Mouse (Mus musculus) MEL (cell line): ENCODE results near the gene AB124611. TPM values are rescaled to one million over a fixed set of nuclear protein-coding genes. Genes with fewer than 3 reads are reported as not detected.

Experiments
- DNase-seq: peaks from one replicate; pipeline ENCODE4 v3.0.0; 2011; ENCODE audit warnings: low read depth, low spot score
- H3K27ac ChIP-seq: 2 replicates; pipeline ENCODE4 v1.5.1; 2012; ENCODE audit warnings: low read depth, mild to moderate bottlenecking, control low read depth, low read length, moderate library complexity; ENCODE audit not compliant: control insufficient read depth
- H3K27me3 ChIP-seq, 2 experiments: fragments of 150-350 bp in 1 of 2; sonication (generic) in 1 of 2; 2 replicates each; pipeline ENCODE4 v1.6.1; 2012; ENCODE audit warnings: low read length in 2 of 2, mild to moderate bottlenecking in 2 of 2, improper control_type of control experiment in 1 of 2, moderate library complexity in 1 of 2; ENCODE audit not compliant: insufficient read depth in 2 of 2, control insufficient read depth in 1 of 2
- H3K36me3 ChIP-seq, 2 experiments: 2 replicates each; pipeline ENCODE4 v1.6.1; 2012 to 2014; ENCODE audit warnings: low read length in 2 of 2, improper control_type of control experiment in 1 of 2, inconsistent platforms in 1 of 2, mild to moderate bottlenecking in 1 of 2; ENCODE audit not compliant: insufficient read depth in 2 of 2, control insufficient read depth in 1 of 2
- H3K4me1 ChIP-seq, 2 experiments: fragments of 150-350 bp in 1 of 2; sonication (generic) in 1 of 2; 2 replicates each; pipeline ENCODE4 v1.6.1; 2012; ENCODE audit warnings: low read length in 2 of 2, improper control_type of control experiment in 1 of 2, mild to moderate bottlenecking in 1 of 2; ENCODE audit not compliant: insufficient read depth in 2 of 2, control insufficient read depth in 1 of 2
- H3K4me3 ChIP-seq, 2 experiments: fragments of 150-350 bp in 1 of 2; sonication (generic) in 1 of 2; 2 replicates each; pipeline ENCODE4 v1.5.1; 2012; ENCODE audit warnings: low read depth in 2 of 2, low read length in 2 of 2, mild to moderate bottlenecking in 2 of 2, moderate library complexity in 2 of 2, control low read depth in 1 of 2, improper control_type of control experiment in 1 of 2; ENCODE audit not compliant: control insufficient read depth in 1 of 2, insufficient read depth in 1 of 2
- H3K79me2 ChIP-seq: 2 replicates; pipeline ENCODE4 v1.6.1; 2012; ENCODE audit warnings: mild to moderate bottlenecking, low read length, moderate library complexity; ENCODE audit not compliant: control insufficient read depth, poor library complexity, insufficient read depth
- H3K9ac ChIP-seq: 2 replicates; pipeline ENCODE4 v1.6.1; 2012; ENCODE audit warnings: low read depth, mild to moderate bottlenecking, control low read depth, low read length, moderate library complexity; ENCODE audit not compliant: control insufficient read depth, poor library complexity, severe bottlenecking
- H3K9me3 ChIP-seq: fragments of 150-350 bp; sonication (generic); replicated peaks from 2 replicates; pipeline ENCODE4 v1.6.1; 2012; ENCODE audit warnings: mild to moderate bottlenecking, low read length, improper control_type of control experiment, moderate library complexity; ENCODE audit not compliant: insufficient read depth
- CTCF ChIP-seq, 3 experiments: IDR thresholded peaks in 2 of 3; conservative IDR thresholded peaks in 1 of 3; 2 replicates each; pipeline ENCODE4 v1.5.1; 2011 to 2012; ENCODE audit warnings: low read length in 3 of 3, low read depth in 2 of 3, mild to moderate bottlenecking in 2 of 3, improper control_type of control experiment in 1 of 3, inconsistent platforms in 1 of 3, mixed read lengths in 1 of 3, moderate library complexity in 1 of 3; ENCODE audit not compliant: control insufficient read depth in 1 of 3, insufficient read depth in 1 of 3, poor library complexity in 1 of 3, severe bottlenecking in 1 of 3
- E2F4 ChIP-seq: IDR thresholded peaks from 2 replicates; pipeline ENCODE4 v1.6.1; 2011; ENCODE audit warnings: low read depth, low read length, improper control_type of control experiment, borderline replicate concordance
- ELF1 ChIP-seq: IDR thresholded peaks from 2 replicates; pipeline ENCODE4 v1.6.1; 2014; ENCODE audit warnings: low read depth, mild to moderate bottlenecking, inconsistent platforms, low read length, improper control_type of control experiment, moderate library complexity
- EP300 ChIP-seq, 2 experiments: IDR thresholded peaks; 2 replicates each; pipeline ENCODE4 v1.6.1; 2011; ENCODE audit warnings: improper control_type of control experiment in 2 of 2, low read length in 2 of 2, low read depth in 1 of 2, mild to moderate bottlenecking in 1 of 2
- GABPA ChIP-seq: IDR thresholded peaks from 2 replicates; pipeline ENCODE4 v1.6.1; 2012; ENCODE audit warnings: low read depth, mild to moderate bottlenecking, inconsistent platforms, low read length, improper control_type of control experiment, moderate library complexity
- HCFC1 ChIP-seq: IDR thresholded peaks from 2 replicates; pipeline ENCODE4 v1.6.1; 2012; ENCODE audit warnings: low read depth, mild to moderate bottlenecking, inconsistent platforms, low read length, improper control_type of control experiment, moderate library complexity
- JUND ChIP-seq: IDR thresholded peaks from 2 replicates; pipeline ENCODE4 v1.6.1; 2011; ENCODE audit warnings: low read depth, mild to moderate bottlenecking, improper control_type of control experiment, low read length
- MAFK ChIP-seq: IDR thresholded peaks from 2 replicates; pipeline ENCODE4 v1.6.1; 2011; ENCODE audit warnings: low read depth, mild to moderate bottlenecking, low read length, improper control_type of control experiment, borderline replicate concordance
- MAX ChIP-seq: IDR thresholded peaks from 2 replicates; pipeline ENCODE4 v1.6.1; 2011; ENCODE audit warnings: low read length, improper control_type of control experiment
- MXI1 ChIP-seq: IDR thresholded peaks from 2 replicates; pipeline ENCODE4 v1.6.1; 2011; ENCODE audit warnings: mild to moderate bottlenecking, low read depth, low read length, improper control_type of control experiment
- MYC ChIP-seq: IDR thresholded peaks from 2 replicates; pipeline ENCODE4 v1.6.1; 2011; ENCODE audit warnings: low read depth, mild to moderate bottlenecking, low read length, improper control_type of control experiment, moderate library complexity
- NELFE ChIP-seq: IDR thresholded peaks from 2 replicates; pipeline ENCODE4 v1.6.1; 2011; ENCODE audit warnings: low read depth, low read length, improper control_type of control experiment
- POLR2A ChIP-seq, 2 experiments: IDR thresholded peaks; 2 replicates each; pipeline ENCODE4 v1.6.1; 2011 to 2012; ENCODE audit warnings: low read length in 2 of 2, mild to moderate bottlenecking in 2 of 2, control low read depth in 1 of 2, improper control_type of control experiment in 1 of 2, low read depth in 1 of 2, moderate library complexity in 1 of 2; ENCODE audit not compliant: control insufficient read depth in 1 of 2, insufficient read depth in 1 of 2, poor library complexity in 1 of 2
- POLR2AphosphoS2 ChIP-seq: IDR thresholded peaks from 2 replicates; pipeline ENCODE4 v1.6.1; 2011; ENCODE audit warnings: low read length, improper control_type of control experiment
- RCOR1 ChIP-seq: IDR thresholded peaks from 2 replicates; pipeline ENCODE4 v1.6.1; 2012; ENCODE audit warnings: low read depth, mild to moderate bottlenecking, inconsistent platforms, low read length, improper control_type of control experiment
- SIN3A ChIP-seq: IDR thresholded peaks from 2 replicates; pipeline ENCODE4 v1.6.1; 2012; ENCODE audit warnings: low read length, improper control_type of control experiment, inconsistent platforms
- SMC3 ChIP-seq: IDR thresholded peaks from 2 replicates; pipeline ENCODE4 v1.6.1; 2011; ENCODE audit warnings: low read depth, low read length, improper control_type of control experiment
- TAL1 ChIP-seq: IDR thresholded peaks from 2 replicates; pipeline ENCODE4 v1.6.1; 2012; ENCODE audit warnings: mild to moderate bottlenecking, inconsistent platforms, low read length, moderate library complexity, mixed read lengths
- TBP ChIP-seq: IDR thresholded peaks from 2 replicates; pipeline ENCODE4 v1.8.0; 2011; ENCODE audit warnings: low read depth, low read length, improper control_type of control experiment
- TCF12 ChIP-seq: IDR thresholded peaks from 2 replicates; pipeline ENCODE4 v1.6.1; 2014; ENCODE audit warnings: low read depth, mild to moderate bottlenecking, inconsistent platforms, low read length, improper control_type of control experiment, moderate library complexity
- UBTF ChIP-seq: IDR thresholded peaks from 2 replicates; pipeline ENCODE4 v1.6.1; 2012; ENCODE audit warnings: low read depth, mild to moderate bottlenecking, inconsistent platforms, low read length, improper control_type of control experiment, moderate library complexity, borderline replicate concordance; ENCODE audit not compliant: insufficient read depth
- USF2 ChIP-seq, 2 experiments: IDR thresholded peaks; 2 replicates each; pipeline ENCODE4 v1.6.1; 2011 to 2012; ENCODE audit warnings: improper control_type of control experiment in 2 of 2, low read length in 2 of 2, borderline replicate concordance in 1 of 2, inconsistent platforms in 1 of 2, low read depth in 1 of 2, mild to moderate bottlenecking in 1 of 2; ENCODE audit not compliant: insufficient read depth in 1 of 2
- polyA plus RNA-seq, 2 experiments: library from polyadenylated mRNA; stranded (reverse) in 1 of 2; unstranded in 1 of 2; fragments of >175 nt in 1 of 2; fragments of >200 nt in 1 of 2; gene quantifications; 2 replicates each; pipeline versions ENCODE4 v1.2.1 to v1.2.4; 2012; ENCODE audit warnings: low replicate concordance in 2 of 2, low read depth in 1 of 2; ENCODE audit not compliant: insufficient read length in 2 of 2, insufficient read depth in 1 of 2, missing spikeins in 1 of 2
- total RNA-seq: library from RNA; depleted of rRNA; stranded (reverse); fragments of 300-350 nt; gene quantifications from 2 replicates; pipeline ENCODE4 v1.2.3, GENCODE M21; 2012; rRNA removed

The AB124611 gene
- total RNA-seq: 37.2 and 55.2 TPM in 2 replicates
- polyA plus RNA-seq: 10 to 100 TPM in 1 of 2 experiments, not detected in 1; 58.7 TPM

- peak within 1 kb of the TSS; percentile 50 to 62 for H3K4me3 ChIP-seq
- no peaks in the 10 kb centered on the region for H3K27me3 ChIP-seq
- H3K27ac ChIP-seq: peak within 1 kb of the TSS; percentile 45
- no peaks in the 10 kb centered on the region for H3K9me3 ChIP-seq
- peak within 1 kb of the TSS; percentile 53 for H3K9ac ChIP-seq
- DNase-seq: peak; percentile 85
- peak; percentile 4 to 55; a peak in 1 of 4 replicates for TF ChIP-seq EP300 (IDR thresholded peaks at IDR 0.05; ENCODE audit: low read depth in 1 of 2, low read length in 2 of 2)
- TF ChIP-seq USF2 (IDR thresholded peaks at IDR 0.05; ENCODE audit: borderline replicate concordance in 1 of 2, insufficient read depth in 1 of 2, low read depth in 1 of 2, low read length in 2 of 2): no peak
- TF ChIP-seq POLR2A (IDR thresholded peaks at IDR 0.05; ENCODE audit: control insufficient read depth in 1 of 2, insufficient read depth in 1 of 2, low read depth in 1 of 2, low read length in 2 of 2, poor library complexity in 1 of 2): peak; percentile 60 to 66; a peak in 2 of 4 replicates
- peak; percentile 38; the same call in 1 of the 2 replicates for TF ChIP-seq POLR2AphosphoS2
- TF ChIP-seq JUND: no peak
- 0 out of 2 replicates have a peak, but pooled peaks have one; percentile 13 for TF ChIP-seq MYC
- 0 out of 2 replicates have a peak, but pooled peaks have one; percentile 58 for TF ChIP-seq UBTF
- 0 out of 2 replicates have a peak, but pooled peaks have one; percentile 3 for TF ChIP-seq SMC3
- TF ChIP-seq TBP: peak; percentile 73
- TF ChIP-seq MAFK: no peak
- TF ChIP-seq TAL1: peak; percentile 2; the same call in 1 of the 2 replicates
- TF ChIP-seq SIN3A: peak; percentile 51
- TF ChIP-seq NELFE: peak; percentile 73
- peak; percentile 6; the same call in 1 of the 2 replicates for TF ChIP-seq RCOR1
- no peak for TF ChIP-seq GABPA
- TF ChIP-seq CTCF (IDR thresholded peaks at IDR 0.05 in 2 of 3, conservative IDR thresholded peaks at IDR 0.05 in 1 of 3; ENCODE audit: control insufficient read depth in 1 of 3, insufficient read depth in 1 of 3, low read depth in 2 of 3, low read length in 3 of 3, poor library complexity in 1 of 3, severe bottlenecking in 1 of 3): no peak
- TF ChIP-seq E2F4: 0 out of 2 replicates have a peak, but pooled peaks have one; percentile 73
- peak; percentile 46 for TF ChIP-seq MAX
- peak; percentile 33; the same call in 1 of the 2 replicates for TF ChIP-seq TCF12
- peak; percentile 62 for TF ChIP-seq ELF1
- TF ChIP-seq HCFC1: peak; percentile 60; the same call in 1 of the 2 replicates
- peak; percentile 49 for TF ChIP-seq MXI1
- H3K36me3 ChIP-seq: peaks cover 0 to 30% of the 10 kb centered on the region in 2 experiments; a peak in 2 of 4 replicates
- no peaks in the 10 kb centered on the region; the same call in 1 of the 2 replicates for H3K79me2 ChIP-seq
- peaks cover 12 to 39% of the 10 kb centered on the region in 2 experiments for H3K4me1 ChIP-seq
These were observed at the start of gene AB124611 for GRCm38 (mm10) chr9:21525937-21526633. TSS of gene AB124611 (plus strand) at chr9:21526176.
